Mouse (Mus musculus): ENCODE results near the gene Cldn34c4. TPM values are rescaled to one million over a fixed set of nuclear protein-coding genes. Genes with fewer than 3 reads are reported as not detected.

The Cldn34c4 gene
- total RNA-seq (2021): not detected

- no peak for DNase-seq
- intact Hi-C loops (cut with DNase I): no loop called here
Observed at GRCm38 (mm10) chrX:127736454-127736853, at the start of gene Cldn34c4. TSS of gene Cldn34c4 (minus strand) at chrX:127736554.

GRCm38 (mm10) chrX:127747062-127747461 is 10.7 kb upstream of the Cldn34c4 start:
- intact Hi-C loops (cut with DNase I): no loop called here
- DNase-seq: no peak
